Mouse (Mus musculus): Measurements from ENCODE around the gene Rps6kl1.

DNA sequence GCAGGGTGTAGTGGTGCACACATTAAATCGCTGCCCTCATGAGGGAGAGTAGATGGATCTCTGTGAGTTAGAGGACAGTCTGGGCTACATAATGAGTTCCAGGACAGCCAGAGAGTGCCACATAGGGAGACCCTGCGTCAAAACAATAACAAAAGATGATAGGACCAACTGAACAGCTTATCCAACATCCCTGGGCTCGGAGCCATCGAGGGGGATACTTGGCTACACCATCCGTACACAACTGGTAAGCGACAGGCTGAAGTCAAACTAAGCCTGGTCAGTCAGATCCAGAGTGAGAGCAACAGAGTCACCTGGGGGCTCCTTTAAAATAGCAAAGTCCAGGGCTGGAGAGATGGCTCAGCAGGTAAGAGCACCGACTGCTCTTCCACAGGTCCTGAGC is 55.2 kb downstream of the Rps6kl1 start:
- TF ChIP-seq CTCF (IDR thresholded peaks at IDR 0.05; ENCODE audit: low read depth) (no peak), EP300 (IDR thresholded peaks at IDR 0.05; ENCODE audit: low read depth) (no peak)

All from liver, embryonic 14.5 days (tissue).